Mouse (Mus musculus): ENCODE measurements at regions not wholly inside any gene's neighbourhood (a gene's known extent, or its start where the extent isn't known, plus 50 kb on each side); places are given as distances from the start of the nearest gene placed in this dataset.

DNA sequence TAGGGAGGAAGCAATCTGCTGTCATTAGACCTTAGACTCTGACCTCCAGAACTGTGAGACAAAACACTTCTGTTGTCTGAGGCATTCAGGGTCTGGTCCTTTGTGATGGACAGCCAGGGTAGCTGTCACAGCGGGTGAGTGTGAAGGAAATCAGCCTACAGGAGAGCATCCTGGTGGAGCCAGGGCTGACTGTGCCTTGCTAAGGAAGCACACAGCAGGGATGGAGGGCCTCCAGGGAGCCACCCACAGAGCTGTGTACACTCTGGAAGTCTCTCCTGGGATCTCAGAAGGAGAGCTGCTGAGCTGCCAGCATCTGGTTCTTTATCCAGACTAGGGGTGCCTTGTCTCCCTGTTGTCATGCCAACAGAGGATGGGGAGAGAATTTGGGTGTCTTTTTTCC, 74.4 kb upstream of the Dpt start:
- peak; percentile 39 for DNase-seq (ENCODE audit: low read depth, low spot score)
- Histone ChIP-seq H3K9me3 (ENCODE audit: control insufficient read depth, insufficient read depth, low read depth, low read length) (no peaks in the 10 kb centered on the region), H3K4me3 (ENCODE audit: insufficient read depth in 1 of 2, low read depth in 1 of 2, low read length in 2 of 2, poor library complexity in 1 of 2, severe bottlenecking in 1 of 2) (no peak overlapping the region), H3K4me1 (ENCODE audit: control insufficient read depth in 2 of 2, insufficient read depth in 2 of 2, low read length in 2 of 2, poor library complexity in 1 of 2) (no peaks in the 10 kb centered on the region), H3K27ac (ENCODE audit: insufficient read depth, low read depth, low read length, poor library complexity, severe bottlenecking) (no peak overlapping the region), H3K36me3 (ENCODE audit: control insufficient read depth, insufficient read depth, low read length, poor library complexity, severe bottlenecking) (no peaks in the 10 kb centered on the region), H3K9ac (ENCODE audit: insufficient read depth, low read depth, low read length, poor library complexity, severe bottlenecking) (no peak overlapping the region)
- TF ChIP-seq MAFK (IDR thresholded peaks at IDR 0.05; ENCODE audit: insufficient read depth, low read depth, low read length) = no peak
- TF ChIP-seq HCFC1 (IDR thresholded peaks at IDR 0.05; ENCODE audit: borderline replicate concordance, insufficient read depth, low read length) = no peak
- TF ChIP-seq ZC3H11A (IDR thresholded peaks at IDR 0.05; ENCODE audit: borderline replicate concordance, low read depth, low read length) = no peak
- TF ChIP-seq ZNF384 (IDR thresholded peaks at IDR 0.05; ENCODE audit: low read depth, low read length) = no peak
- TF ChIP-seq CHD2 (IDR thresholded peaks at IDR 0.05; ENCODE audit: low read depth, low read length) = no peak
- in situ Hi-C loops (cut with MboI; ENCODE audit: low sequenced_read_pairs in 2 of 2, unreplicated experiment in 2 of 2) = no loop called here

DNA sequence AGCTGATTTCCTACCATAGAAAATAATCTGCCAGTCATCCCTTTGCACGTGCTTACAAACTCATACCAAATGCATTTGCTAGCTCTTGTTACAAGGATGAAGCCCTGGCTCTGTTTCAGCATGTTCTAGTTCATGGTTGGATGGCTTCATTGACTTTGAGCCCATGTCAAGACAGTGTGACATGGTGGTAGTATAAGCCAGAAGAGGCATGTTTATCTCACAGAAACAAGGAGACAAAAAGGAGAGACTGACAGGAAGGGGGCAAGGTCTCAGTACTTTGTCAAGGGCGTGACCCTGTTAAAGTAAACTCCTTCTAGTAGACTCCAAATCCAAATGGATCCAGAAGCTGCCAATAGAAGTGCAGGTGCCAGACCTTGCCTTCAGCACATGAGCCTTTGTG, 81.5 kb upstream of the Dpt start:
- Histone ChIP-seq H3K36me3 (ENCODE audit: control insufficient read depth, insufficient read depth, low read length, poor library complexity, severe bottlenecking) (no peaks in the 10 kb centered on the region), H3K9me3 (ENCODE audit: control insufficient read depth, insufficient read depth, low read depth, low read length) (no peaks in the 10 kb centered on the region), H3K27ac (ENCODE audit: insufficient read depth, low read depth, low read length, poor library complexity, severe bottlenecking) (no peak overlapping the region), H3K4me1 (ENCODE audit: control insufficient read depth in 2 of 2, insufficient read depth in 2 of 2, low read length in 2 of 2, poor library complexity in 1 of 2) (no peaks in the 10 kb centered on the region), H3K9ac (ENCODE audit: insufficient read depth, low read depth, low read length, poor library complexity, severe bottlenecking) (no peak overlapping the region), H3K4me3 (ENCODE audit: insufficient read depth in 1 of 2, low read depth in 1 of 2, low read length in 2 of 2, poor library complexity in 1 of 2, severe bottlenecking in 1 of 2) (no peak overlapping the region)
- DNase-seq (ENCODE audit: low read depth, low spot score) = no peak
- TF ChIP-seq HCFC1 (IDR thresholded peaks at IDR 0.05; ENCODE audit: borderline replicate concordance, insufficient read depth, low read length) = no peak
- no peak for TF ChIP-seq MAFK (IDR thresholded peaks at IDR 0.05; ENCODE audit: insufficient read depth, low read depth, low read length)
- no peak for TF ChIP-seq ZNF384 (IDR thresholded peaks at IDR 0.05; ENCODE audit: low read depth, low read length)
- no peak for TF ChIP-seq CHD2 (IDR thresholded peaks at IDR 0.05; ENCODE audit: low read depth, low read length)
- no peak for TF ChIP-seq ZC3H11A (IDR thresholded peaks at IDR 0.05; ENCODE audit: borderline replicate concordance, low read depth, low read length)
- in situ Hi-C loops (cut with MboI; ENCODE audit: low sequenced_read_pairs in 2 of 2, unreplicated experiment in 2 of 2) = no loop called here

DNA sequence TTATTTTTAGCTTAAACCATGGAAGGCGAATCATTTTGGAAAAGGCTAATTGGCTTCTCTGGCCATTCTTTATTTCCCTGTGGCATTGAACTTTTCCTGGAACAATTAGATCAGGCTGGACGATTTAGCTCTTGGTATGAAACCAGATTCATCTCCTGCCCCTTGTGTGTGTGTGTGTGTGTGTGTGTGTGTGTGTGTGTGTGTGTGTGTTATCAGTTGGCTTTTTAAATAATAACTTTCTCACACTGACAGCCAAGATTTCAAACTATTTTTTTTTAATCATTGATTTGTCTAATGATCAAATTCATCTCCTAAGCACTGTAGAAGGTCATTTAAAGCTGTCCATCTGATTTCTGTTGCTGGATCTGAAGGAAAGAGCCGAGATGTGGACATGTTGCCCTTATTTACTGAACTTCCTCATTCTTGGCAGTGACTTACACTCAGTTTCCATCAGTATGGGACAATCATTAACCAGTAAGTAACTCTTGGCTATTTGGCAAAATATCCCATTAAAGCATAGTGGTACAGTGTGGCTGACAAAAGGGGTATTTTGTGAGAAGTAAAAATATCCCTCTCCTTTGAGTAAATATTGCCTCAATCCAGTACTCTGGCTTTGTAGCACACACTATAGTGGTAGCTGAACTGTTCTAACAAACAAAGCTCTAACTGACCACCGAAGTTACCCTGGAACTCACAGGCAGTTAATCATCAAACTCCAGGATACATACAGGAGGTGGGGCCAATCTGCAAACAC, 82.5 kb upstream of the Dpt start:
- no peak overlapping the region for H3K4me3 ChIP-seq (ENCODE audit: insufficient read depth in 1 of 2, low read depth in 1 of 2, low read length in 2 of 2, poor library complexity in 1 of 2, severe bottlenecking in 1 of 2)
- H3K9me3 ChIP-seq (ENCODE audit: control insufficient read depth, insufficient read depth, low read depth, low read length) = no peaks in the 10 kb centered on the region
- no peak overlapping the region for H3K27ac ChIP-seq (ENCODE audit: insufficient read depth, low read depth, low read length, poor library complexity, severe bottlenecking)
- in situ Hi-C loops (cut with MboI; ENCODE audit: low sequenced_read_pairs in 2 of 2, unreplicated experiment in 2 of 2) = no loop called here
- H3K9ac ChIP-seq (ENCODE audit: insufficient read depth, low read depth, low read length, poor library complexity, severe bottlenecking) = no peak overlapping the region
- TF ChIP-seq ZC3H11A (IDR thresholded peaks at IDR 0.05; ENCODE audit: borderline replicate concordance, low read depth, low read length) (no peak), CHD2 (IDR thresholded peaks at IDR 0.05; ENCODE audit: low read depth, low read length) (no peak), MAFK (IDR thresholded peaks at IDR 0.05; ENCODE audit: insufficient read depth, low read depth, low read length) (no peak), HCFC1 (IDR thresholded peaks at IDR 0.05; ENCODE audit: borderline replicate concordance, insufficient read depth, low read length) (no peak), ZNF384 (IDR thresholded peaks at IDR 0.05; ENCODE audit: low read depth, low read length) (no peak)
- no peaks in the 10 kb centered on the region for H3K36me3 ChIP-seq (ENCODE audit: control insufficient read depth, insufficient read depth, low read length, poor library complexity, severe bottlenecking)
- no peak for DNase-seq (ENCODE audit: low read depth, low spot score)
- no peaks in the 10 kb centered on the region for H3K4me1 ChIP-seq (ENCODE audit: control insufficient read depth in 2 of 2, insufficient read depth in 2 of 2, low read length in 2 of 2, poor library complexity in 1 of 2)

DNA sequence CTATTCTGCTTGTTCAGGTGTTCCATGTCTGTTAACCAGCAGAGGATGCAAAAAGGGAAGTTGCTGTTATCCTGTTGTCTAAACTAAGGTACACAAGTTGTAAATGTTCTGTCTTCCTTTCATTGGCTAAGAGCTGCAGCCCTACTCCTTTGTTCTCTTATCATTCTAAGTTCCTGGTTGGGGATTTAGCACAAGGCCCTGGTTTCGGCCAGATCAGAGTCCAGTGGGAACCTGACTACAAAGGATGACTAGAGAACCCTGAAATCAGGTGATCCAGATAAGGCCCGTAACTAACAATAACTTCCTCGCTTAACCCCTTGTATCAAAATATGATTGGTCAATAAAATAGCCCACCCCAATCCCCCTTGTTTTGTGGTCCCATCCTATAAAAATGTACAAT, 83.9 kb upstream of the Dpt start:
- no peaks in the 10 kb centered on the region for H3K4me1 ChIP-seq (ENCODE audit: control insufficient read depth in 2 of 2, insufficient read depth in 2 of 2, low read length in 2 of 2, poor library complexity in 1 of 2)
- in situ Hi-C loops (cut with MboI; ENCODE audit: low sequenced_read_pairs in 2 of 2, unreplicated experiment in 2 of 2) = no loop called here
- H3K4me3 ChIP-seq (ENCODE audit: insufficient read depth in 1 of 2, low read depth in 1 of 2, low read length in 2 of 2, poor library complexity in 1 of 2, severe bottlenecking in 1 of 2) = no peak overlapping the region
- no peak for DNase-seq (ENCODE audit: low read depth, low spot score)
- no peak for TF ChIP-seq ZNF384 (IDR thresholded peaks at IDR 0.05; ENCODE audit: low read depth, low read length)
- TF ChIP-seq CHD2 (IDR thresholded peaks at IDR 0.05; ENCODE audit: low read depth, low read length) = no peak
- no peak for TF ChIP-seq HCFC1 (IDR thresholded peaks at IDR 0.05; ENCODE audit: borderline replicate concordance, insufficient read depth, low read length)
- TF ChIP-seq MAFK (IDR thresholded peaks at IDR 0.05; ENCODE audit: insufficient read depth, low read depth, low read length) = no peak
- no peak for TF ChIP-seq ZC3H11A (IDR thresholded peaks at IDR 0.05; ENCODE audit: borderline replicate concordance, low read depth, low read length)
- H3K27ac ChIP-seq (ENCODE audit: insufficient read depth, low read depth, low read length, poor library complexity, severe bottlenecking) = no peak overlapping the region
- no peaks in the 10 kb centered on the region for H3K36me3 ChIP-seq (ENCODE audit: control insufficient read depth, insufficient read depth, low read length, poor library complexity, severe bottlenecking)
- no peak overlapping the region for H3K9ac ChIP-seq (ENCODE audit: insufficient read depth, low read depth, low read length, poor library complexity, severe bottlenecking)
- H3K9me3 ChIP-seq (ENCODE audit: control insufficient read depth, insufficient read depth, low read depth, low read length) = no peaks in the 10 kb centered on the region
